Mouse (Mus musculus) heart, postnatal 0 days (tissue): ENCODE measurements around the gene 4931406C07Rik.

Source experiments
- CTCF ChIP-seq: IDR thresholded peaks from 2 replicates; pipeline ENCODE4 v1.5.1; 2016; ENCODE audit warnings: antibody characterized with exemption, control low read depth, low read depth
- EP300 ChIP-seq: IDR thresholded peaks from 2 replicates; pipeline ENCODE4 v1.6.1; 2016; ENCODE audit warnings: antibody characterized with exemption, low read depth

- TF ChIP-seq CTCF (no peak), EP300 (no peak)
These were observed 51.7 kb downstream of the 4931406C07Rik start for GRCm38 (mm10) chr9:15254501-15254900.
